Mouse (Mus musculus): ENCODE measurements around the gene Caln1. TPM values are rescaled to one million over a fixed set of nuclear protein-coding genes. Genes with fewer than 3 reads are reported as not detected.

Caln1 gene
- polyA plus RNA-seq, 2 experiments = not detected

DNA sequence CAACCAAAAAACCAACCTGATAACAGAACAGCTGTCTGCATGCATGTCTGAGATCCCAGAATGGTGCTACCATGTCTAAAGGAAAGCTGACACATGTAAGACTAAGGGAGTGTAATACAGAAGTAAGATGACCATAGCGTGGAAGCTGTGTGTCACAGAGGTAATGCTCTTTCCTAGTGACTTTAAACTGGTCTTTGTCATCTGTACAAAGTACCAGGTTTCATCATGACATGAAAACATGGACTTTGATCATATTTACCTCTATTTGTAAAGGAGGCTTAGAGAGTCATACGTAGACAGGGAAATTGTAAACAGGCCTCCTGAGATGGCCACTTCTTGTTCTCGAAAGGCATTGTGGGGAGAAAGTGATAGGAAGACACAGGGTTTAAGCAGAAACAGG lies 489.5 kb downstream of the Caln1 start:
- peak; percentile 33; the same call in 1 of the 2 replicates for ATAC-seq (ENCODE audit: insufficient read depth)

DNA sequence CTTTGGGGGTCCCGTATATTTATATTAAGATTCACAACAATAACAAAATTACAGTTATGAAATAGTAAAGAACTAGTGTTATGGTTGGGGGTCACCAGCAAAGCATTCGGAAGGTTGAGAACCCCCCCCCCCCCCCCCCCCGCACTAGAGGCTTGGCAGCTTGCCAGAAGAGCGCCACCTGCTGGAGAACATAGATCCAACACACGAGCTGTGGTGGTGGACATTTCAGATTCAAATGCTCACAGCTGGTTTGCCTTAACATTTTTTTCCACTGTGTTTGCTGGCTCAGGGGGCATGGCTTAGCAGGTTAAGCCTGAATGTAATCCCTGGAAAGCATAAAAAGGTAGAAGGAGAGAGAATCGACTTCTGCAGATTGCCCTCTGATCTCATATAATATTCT lies 490.5 kb downstream of the Caln1 start:
- Histone ChIP-seq H3K4me3 (ENCODE audit: insufficient read depth in 1 of 2, low read depth in 2 of 2, low read length in 2 of 2) (no peak overlapping the region), H3K36me3 (replicated peaks; ENCODE audit: control insufficient read depth, insufficient read depth, low read depth) (no peaks in the 10 kb centered on the region), H3K4me1 (replicated peaks; ENCODE audit: control insufficient read depth in 2 of 2, insufficient read depth in 2 of 2, low read length in 1 of 2) (no peaks in the 10 kb centered on the region; a peak in 1 of 4 replicates), H3K9ac (replicated peaks) (no peak overlapping the region), H3K27ac (no peak overlapping the region), H3K4me2 (ENCODE audit: low read depth) (no peak overlapping the region), H3K27me3 (ENCODE audit: control insufficient read depth, insufficient read depth, low read length) (no peaks in the 10 kb centered on the region), H3K9me3 (ENCODE audit: control insufficient read depth, low read length) (no peaks in the 10 kb centered on the region)
- 35% methylated on average over 6 of the region's 6 CpGs for WGBS (ENCODE audit: insufficient replicate concordance)
- peak; percentile 38 for TF ChIP-seq CTCF (IDR thresholded peaks at IDR 0.05; ENCODE audit: low read depth)
- no peak for TF ChIP-seq EP300 (IDR thresholded peaks at IDR 0.05; ENCODE audit: low read depth)
- no peak for ATAC-seq (ENCODE audit: insufficient read depth)
- DNase-seq (ENCODE audit: low read depth in 3 of 3, low spot score in 3 of 3) = no peak

More for the DNA sequence above, 489.5 kb downstream of the Caln1 start:
- Histone ChIP-seq H3K27ac (no peak overlapping the region), H3K4me2 (ENCODE audit: low read depth) (no peak overlapping the region), H3K4me1 (replicated peaks; ENCODE audit: control insufficient read depth in 2 of 2, insufficient read depth in 2 of 2, low read length in 1 of 2) (no peaks in the 10 kb centered on the region; a peak in 1 of 4 replicates), H3K36me3 (replicated peaks; ENCODE audit: control insufficient read depth, insufficient read depth, low read depth) (no peaks in the 10 kb centered on the region), H3K4me3 (ENCODE audit: insufficient read depth in 1 of 2, low read depth in 2 of 2, low read length in 2 of 2) (no peak overlapping the region), H3K9ac (replicated peaks) (no peak overlapping the region), H3K27me3 (ENCODE audit: control insufficient read depth, insufficient read depth, low read length) (no peaks in the 10 kb centered on the region), H3K9me3 (ENCODE audit: control insufficient read depth, low read length) (no peaks in the 10 kb centered on the region)
- no peak for DNase-seq (ENCODE audit: low read depth in 3 of 3, low spot score in 3 of 3)
- TF ChIP-seq EP300 (IDR thresholded peaks at IDR 0.05; ENCODE audit: low read depth) (no peak), CTCF (IDR thresholded peaks at IDR 0.05; ENCODE audit: low read depth) (no peak)
- 43% methylated on average over 3 of the region's 3 CpGs for WGBS (ENCODE audit: insufficient replicate concordance)

DNA sequence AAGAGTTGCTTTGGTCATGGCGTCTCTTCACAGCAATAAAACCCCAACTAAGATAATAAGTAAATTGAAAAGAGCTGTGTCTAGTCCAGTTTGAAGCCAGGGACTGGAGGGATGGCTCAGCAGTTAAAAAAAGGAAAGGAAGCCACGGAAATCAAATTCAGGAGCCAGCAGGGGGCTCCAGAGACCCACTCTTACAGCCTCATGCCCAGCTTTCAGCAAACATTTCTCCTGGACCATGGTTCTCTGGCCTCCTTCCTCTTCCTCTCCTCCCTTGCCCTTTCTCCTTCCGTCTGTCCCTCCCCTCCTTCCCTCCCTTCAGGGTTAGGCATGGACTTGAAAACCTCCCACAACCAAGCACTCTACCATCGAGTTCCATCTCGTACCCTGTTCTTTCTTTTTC lies 493.0 kb downstream of the Caln1 start:
- no peak for TF ChIP-seq CTCF (IDR thresholded peaks at IDR 0.05; ENCODE audit: low read depth)
- no peak for TF ChIP-seq EP300 (IDR thresholded peaks at IDR 0.05; ENCODE audit: low read depth)
- no peak for DNase-seq (ENCODE audit: low read depth in 3 of 3, low spot score in 3 of 3)
- WGBS (ENCODE audit: insufficient replicate concordance) = 55% methylated on average over 5 of the region's 5 CpGs

DNA sequence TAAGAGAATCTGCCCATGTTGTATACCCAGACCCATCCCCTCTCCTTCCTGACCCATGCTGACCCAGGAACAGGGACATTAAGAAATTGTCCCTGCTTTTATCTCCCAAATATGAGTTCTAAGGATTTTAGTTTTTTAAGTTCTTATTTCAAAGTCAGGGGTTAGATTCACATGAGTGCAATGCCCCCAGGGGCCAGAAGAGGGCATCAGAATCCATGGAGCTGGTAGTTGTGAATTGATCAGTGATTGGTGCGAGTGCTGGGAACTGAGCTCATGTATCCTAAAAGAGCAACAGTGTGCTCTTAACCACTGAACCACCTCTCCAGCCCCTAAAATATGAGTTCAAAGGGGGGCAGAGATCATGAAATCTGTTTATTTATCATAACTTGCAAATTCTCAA lies 500.6 kb downstream of the Caln1 start:
- Histone ChIP-seq H3K9ac (replicated peaks) (no peak overlapping the region), H3K4me2 (ENCODE audit: low read depth) (no peak overlapping the region), H3K27me3 (ENCODE audit: control insufficient read depth, insufficient read depth, low read length) (no peaks in the 10 kb centered on the region), H3K27ac (no peak overlapping the region), H3K4me3 (ENCODE audit: insufficient read depth in 1 of 2, low read depth in 2 of 2, low read length in 2 of 2) (no peak overlapping the region), H3K36me3 (replicated peaks; ENCODE audit: control insufficient read depth, insufficient read depth, low read depth) (no peaks in the 10 kb centered on the region), H3K9me3 (ENCODE audit: control insufficient read depth, low read length) (no peaks in the 10 kb centered on the region), H3K4me1 (replicated peaks; ENCODE audit: control insufficient read depth in 2 of 2, insufficient read depth in 2 of 2, low read length in 1 of 2) (no peaks in the 10 kb centered on the region)
- DNase-seq (ENCODE audit: low read depth in 3 of 3, low spot score in 3 of 3) = no peak
- 50% methylated on average over 1 of the region's 1 CpGs for WGBS (ENCODE audit: insufficient replicate concordance)
- peak; percentile 28; the same call in 1 of the 2 replicates for TF ChIP-seq CTCF (IDR thresholded peaks at IDR 0.05; ENCODE audit: low read depth)
- TF ChIP-seq EP300 (IDR thresholded peaks at IDR 0.05; ENCODE audit: low read depth) = no peak
- ATAC-seq (ENCODE audit: insufficient read depth) = no peak

More for the DNA sequence above, 493.0 kb downstream of the Caln1 start:
- ATAC-seq (ENCODE audit: insufficient read depth) = no peak
- no peak overlapping the region for H3K4me3 ChIP-seq (ENCODE audit: insufficient read depth in 1 of 2, low read depth in 2 of 2, low read length in 2 of 2)
- H3K9me3 ChIP-seq (ENCODE audit: control insufficient read depth, low read length) = no peaks in the 10 kb centered on the region
- no peak overlapping the region for H3K9ac ChIP-seq (replicated peaks)
- H3K4me2 ChIP-seq (ENCODE audit: low read depth) = no peak overlapping the region
- no peaks in the 10 kb centered on the region for H3K27me3 ChIP-seq (ENCODE audit: control insufficient read depth, insufficient read depth, low read length)
- no peaks in the 10 kb centered on the region; a peak in 1 of 4 replicates for H3K4me1 ChIP-seq (replicated peaks; ENCODE audit: control insufficient read depth in 2 of 2, insufficient read depth in 2 of 2, low read length in 1 of 2)
- H3K36me3 ChIP-seq (replicated peaks; ENCODE audit: control insufficient read depth, insufficient read depth, low read depth) = no peaks in the 10 kb centered on the region
- H3K27ac ChIP-seq = no peak overlapping the region

DNA sequence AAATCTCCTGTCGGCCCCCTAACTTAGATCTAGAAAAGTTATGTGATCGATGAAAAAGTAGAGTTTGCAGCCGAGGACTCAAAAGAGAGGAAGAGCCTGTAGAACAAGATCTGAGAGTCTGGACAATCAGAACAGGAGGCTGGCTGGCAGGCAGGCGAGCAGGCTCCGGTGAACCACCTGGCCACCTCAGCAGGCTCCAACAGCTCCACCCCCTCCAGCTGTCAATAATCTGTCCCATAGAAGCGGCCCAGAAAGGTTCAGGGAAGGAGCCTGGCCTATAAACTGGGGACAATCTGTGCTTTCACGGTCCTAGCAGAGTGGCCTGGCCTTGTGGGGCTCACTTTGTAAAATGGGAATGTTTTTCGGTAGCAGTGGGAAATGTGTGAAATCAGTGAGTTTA lies 501.8 kb downstream of the Caln1 start:
- 39% methylated on average over 8 of the region's 8 CpGs for WGBS (ENCODE audit: insufficient replicate concordance)
- no peak for TF ChIP-seq CTCF (IDR thresholded peaks at IDR 0.05; ENCODE audit: low read depth)
- TF ChIP-seq EP300 (IDR thresholded peaks at IDR 0.05; ENCODE audit: low read depth) = no peak
- Histone ChIP-seq H3K9me3 (ENCODE audit: control insufficient read depth, low read length) (no peaks in the 10 kb centered on the region), H3K4me1 (replicated peaks; ENCODE audit: control insufficient read depth in 2 of 2, insufficient read depth in 2 of 2, low read length in 1 of 2) (no peaks in the 10 kb centered on the region), H3K27ac (no peak overlapping the region), H3K4me3 (ENCODE audit: insufficient read depth in 1 of 2, low read depth in 2 of 2, low read length in 2 of 2) (no peak overlapping the region), H3K9ac (replicated peaks) (no peak overlapping the region), H3K27me3 (ENCODE audit: control insufficient read depth, insufficient read depth, low read length) (no peaks in the 10 kb centered on the region), H3K36me3 (replicated peaks; ENCODE audit: control insufficient read depth, insufficient read depth, low read depth) (no peaks in the 10 kb centered on the region), H3K4me2 (ENCODE audit: low read depth) (no peak overlapping the region)
- ATAC-seq (ENCODE audit: insufficient read depth) (no peak), DNase-seq (ENCODE audit: low read depth in 3 of 3, low spot score in 3 of 3) (no peak)

All from liver, embryonic 14.5 days (tissue).